9 mouse cellular contexts compared by ENCODE assay signal in the genomic region with DNA sequence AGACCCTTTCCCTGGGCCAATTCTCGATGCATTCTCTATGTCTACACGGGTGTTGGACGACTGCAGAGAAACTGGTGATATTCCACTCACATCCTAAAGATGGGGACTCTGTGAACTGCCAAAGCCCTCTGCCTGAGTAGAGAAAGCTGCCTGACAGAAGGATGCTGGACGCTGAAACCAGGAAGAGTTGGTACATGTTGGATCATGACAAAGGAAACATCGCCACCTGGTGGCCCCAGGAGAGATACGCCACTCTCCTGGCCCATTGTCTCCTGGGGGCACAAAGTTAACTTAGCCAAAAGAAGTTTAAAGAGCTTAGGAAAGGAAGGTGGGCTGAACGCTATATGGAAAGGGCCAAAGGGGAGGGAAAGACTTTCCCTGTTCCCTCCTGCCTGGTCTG.
DNase-seq lines count a peak whose midpoint lies in the region; ATAC-seq and TF ChIP-seq lines count a peak whose summit lies in the region.
"Had no signal": no experiment of that assay in that cellular context is flagged by ENCODE, and none has a peak within 500 bp of the region (broad histone marks: within the 10 kb centered on the region; RNA-seq: fewer than 3 reads in every experiment).

No protein-coding gene starts in this region.

- WGBS in liver, postnatal 0 days (ENCODE audit: insufficient replicate concordance): 17% methylated on average over 7 of the region's 7 CpGs

- peak; percentile 52 for DNase-seq in CD4-positive helper T cell, adult 2 months (ENCODE audit: low read depth, low spot score)
- DNase-seq in adrenal gland, adult 18-20 months (ENCODE audit: low spot score in 2 of 2): peak; percentile 66 to 72
- DNase-seq in embryo, embryonic 10 days (ENCODE audit: low spot score): peak; percentile 89
- DNase-seq in kidney, postnatal 14 days: peak; percentile 83
- DNase-seq in liver, postnatal 0 days: peak; percentile 75
- DNase-seq in retina, postnatal 7 days (ENCODE audit: low read depth, low spot score): peak; percentile 63
- peak; percentile 87 for DNase-seq in thymus, postnatal 4 days

- H3K4me2 ChIP-seq in liver, postnatal 0 days (ENCODE audit: low read depth, low read length): no peak overlapping the region
- H3K4me2 ChIP-seq: heart, embryonic 13.5 days had no signal

- TF ChIP-seq EP300 in liver, postnatal 0 days (IDR thresholded peaks at IDR 0.05; ENCODE audit: low read depth): no peak

- peak; percentile 94 for ATAC-seq in granulocyte monocyte progenitor cell, adult 5-6 weeks (replicated peaks; ENCODE audit: poor library complexity, severe bottlenecking)
- 0 out of 2 replicates have a peak, but pooled peaks have one; percentile 29 for ATAC-seq in liver, postnatal 0 days

- no peak overlapping the region for H3K4me3 ChIP-seq in liver, postnatal 0 days (ENCODE audit: low read depth, low read length)
- H3K4me3 ChIP-seq: heart, embryonic 13.5 days had no signal

- no peaks in the 10 kb centered on the region for H3K36me3 ChIP-seq in liver, postnatal 0 days (replicated peaks; ENCODE audit: insufficient read depth, low read length)
- H3K36me3 ChIP-seq: heart, embryonic 13.5 days had no signal

- no peaks in the 10 kb centered on the region for H3K27me3 ChIP-seq in liver, postnatal 0 days (ENCODE audit: insufficient read depth, low read length)

- H3K4me1 ChIP-seq in liver, postnatal 0 days (ENCODE audit: insufficient read depth): no peaks in the 10 kb centered on the region
- H3K4me1 ChIP-seq: heart, embryonic 13.5 days had no signal

- no peak overlapping the region for H3K9ac ChIP-seq in liver, postnatal 0 days (replicated peaks)
- H3K9ac ChIP-seq: heart, embryonic 13.5 days had no signal

- H3K27ac ChIP-seq in liver, postnatal 0 days (ENCODE audit: low read depth): no peak overlapping the region
- H3K27ac ChIP-seq: heart, embryonic 13.5 days had no signal

- H3K9me3 ChIP-seq in liver, postnatal 0 days (ENCODE audit: low read length): no peaks in the 10 kb centered on the region
- H3K9me3 ChIP-seq: heart, embryonic 13.5 days had no signal

- TF ChIP-seq CTCF in liver, postnatal 0 days (IDR thresholded peaks at IDR 0.05; ENCODE audit: low read depth): peak; percentile 87
